Mouse (Mus musculus) forebrain, embryonic 16.5 days (tissue): Measurements from ENCODE around the gene Eva1b. TPM values are rescaled to one million over a fixed set of nuclear protein-coding genes. Genes with fewer than 3 reads are reported as not detected.

Source experiments
- ATAC-seq: fragments of 200-750 bp; cut with Nextera tagmentation; 2 replicates; pipeline ENCODE4 v1.8.0; 2017; ENCODE audit warnings: mild to moderate bottlenecking, moderate library complexity
- H3K27ac ChIP-seq: fragments of 300-500 bp; sonication (generic); 2 replicates; pipeline ENCODE4 v1.5.1; 2014; ENCODE audit warnings: low read length, control low read depth
- H3K27me3 ChIP-seq: fragments of 300-500 bp; sonication (generic); replicated peaks from 2 replicates; pipeline ENCODE4 v1.6.1; 2014; ENCODE audit warnings: low read length; ENCODE audit not compliant: control insufficient read depth, insufficient read depth
- H3K36me3 ChIP-seq: fragments of 300-500 bp; sonication (generic); 2 replicates; pipeline ENCODE4 v1.6.1; 2014; ENCODE audit not compliant: control insufficient read depth, insufficient read depth
- H3K4me1 ChIP-seq: fragments of 300-500 bp; sonication (generic); replicated peaks from 2 replicates; pipeline ENCODE4 v1.6.1; 2014; ENCODE audit warnings: low read length; ENCODE audit not compliant: control insufficient read depth, insufficient read depth
- H3K4me2 ChIP-seq: fragments of 300-500 bp; sonication (generic); 2 replicates; pipeline ENCODE4 v1.6.1; 2014; ENCODE audit warnings: mild to moderate bottlenecking, low read length, control low read depth
- H3K4me3 ChIP-seq: fragments of 300-500 bp; sonication (generic); replicated peaks from 2 replicates; pipeline ENCODE4 v1.5.1; 2014; ENCODE audit warnings: mild to moderate bottlenecking, low read length, control low read depth
- H3K9ac ChIP-seq: fragments of 300-500 bp; sonication (generic); replicated peaks from 2 replicates; pipeline ENCODE4 v1.6.1; 2014; ENCODE audit warnings: low read depth, low read length, control low read depth
- H3K9me3 ChIP-seq: fragments of 300-500 bp; sonication (generic); 2 replicates; pipeline ENCODE4 v1.6.1; 2016; ENCODE audit warnings: low read length; ENCODE audit not compliant: control insufficient read depth
- WGBS: fragments of 180-500 bp; shearing (Covaris S2); extraction: QIAGEN DNeasy Blood & Tissue Kit; methylation state at CpG from one replicate; pipeline ENCODE4 v1.1.7; 2014; 5-methylcytosine and 5-hydroxymethylcytosine counted together
- polyA plus RNA-seq: library from polyadenylated mRNA; unstranded; fragments of >200 nt; fragmentation: Nextera tagmentation; extraction: Ambion mirVana; gene quantifications from 2 replicates; pipeline ENCODE4 v1.2.1, GENCODE M21; 2015

Gene Eva1b
- polyA plus RNA-seq, 1 experiment from 2014 or later = 10.2 TPM

DNA sequence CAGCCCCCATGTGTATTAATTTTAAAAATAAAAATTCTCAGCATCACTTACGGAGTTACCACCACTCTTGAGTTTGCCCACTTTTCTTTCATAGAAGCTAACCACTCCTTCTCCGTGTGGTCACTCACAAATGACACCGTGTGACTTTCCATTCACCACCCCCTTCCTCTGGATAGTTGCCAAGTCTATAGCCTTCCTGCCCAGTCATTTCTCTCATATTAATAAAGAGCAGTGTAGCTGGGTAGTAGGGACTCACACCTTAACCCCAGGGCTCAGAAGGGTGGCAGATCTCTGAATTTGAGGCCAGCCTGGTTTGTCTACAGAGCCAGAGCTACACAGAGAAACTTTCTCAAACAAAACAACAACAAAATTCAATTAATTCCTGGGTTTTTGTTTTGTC is 49.9 kb downstream of the Eva1b start:
- H3K27me3 ChIP-seq = no peaks in the 10 kb centered on the region
- 72% methylated on average over 3 of the region's 3 CpGs for WGBS

More for the DNA sequence above, 49.9 kb downstream of the Eva1b start:
- Histone ChIP-seq H3K4me3 (no peak overlapping the region), H3K9me3 (no peaks in the 10 kb centered on the region), H3K9ac (no peak overlapping the region), H3K4me2 (no peak overlapping the region), H3K36me3 (peaks cover 3% of the 10 kb centered on the region; the same call in 1 of the 2 replicates), H3K27ac (no peak overlapping the region), H3K4me1 (peaks cover 32% of the 10 kb centered on the region)
- ATAC-seq = no peak

Other genes with a start within 250 kb of the Eva1b start
- gene Csf3r, start 123.2 kb upstream of the Eva1b start, polyA plus RNA-seq = 0.53 and 0.70 TPM in 2 replicates
- 103 and 115 TPM in 2 replicates for gene Mrps15, start 100.8 kb upstream of the Eva1b start, polyA plus RNA-seq
- 30.4 and 33.4 TPM in 2 replicates for gene Oscp1, start 89.2 kb upstream of the Eva1b start, polyA plus RNA-seq
- gene Lsm10, start 51.1 kb upstream of the Eva1b start, polyA plus RNA-seq = 60.2 and 60.6 TPM in 2 replicates
- 33.5 and 34.7 TPM in 2 replicates for gene Stk40, start 43.8 kb upstream of the Eva1b start, polyA plus RNA-seq
- 0.87 and 1.2 TPM in 2 replicates for gene Sh3d21, start 15.7 kb downstream of the Eva1b start, polyA plus RNA-seq
- 172 and 187 TPM in 2 replicates for gene Thrap3, start 55.0 kb downstream of the Eva1b start, polyA plus RNA-seq
- 64.7 and 68.7 TPM in 2 replicates for gene Map7d1, start 108.6 kb downstream of the Eva1b start, polyA plus RNA-seq
- 179 and 192 TPM in 2 replicates for gene Trappc3, start 114.6 kb downstream of the Eva1b start, polyA plus RNA-seq
- 2.1 and 3.6 TPM in 2 replicates for gene Col8a2, start 139.0 kb downstream of the Eva1b start, polyA plus RNA-seq
- gene Adprhl2, start 174.0 kb downstream of the Eva1b start, polyA plus RNA-seq = 81.7 and 88.1 TPM in 2 replicates
- gene Tekt2, start 177.9 kb downstream of the Eva1b start, polyA plus RNA-seq = 15.1 and 15.3 TPM in 2 replicates